Mouse (Mus musculus): Measurements from ENCODE around the gene Ntf5.

The Ntf5 gene

DNA sequence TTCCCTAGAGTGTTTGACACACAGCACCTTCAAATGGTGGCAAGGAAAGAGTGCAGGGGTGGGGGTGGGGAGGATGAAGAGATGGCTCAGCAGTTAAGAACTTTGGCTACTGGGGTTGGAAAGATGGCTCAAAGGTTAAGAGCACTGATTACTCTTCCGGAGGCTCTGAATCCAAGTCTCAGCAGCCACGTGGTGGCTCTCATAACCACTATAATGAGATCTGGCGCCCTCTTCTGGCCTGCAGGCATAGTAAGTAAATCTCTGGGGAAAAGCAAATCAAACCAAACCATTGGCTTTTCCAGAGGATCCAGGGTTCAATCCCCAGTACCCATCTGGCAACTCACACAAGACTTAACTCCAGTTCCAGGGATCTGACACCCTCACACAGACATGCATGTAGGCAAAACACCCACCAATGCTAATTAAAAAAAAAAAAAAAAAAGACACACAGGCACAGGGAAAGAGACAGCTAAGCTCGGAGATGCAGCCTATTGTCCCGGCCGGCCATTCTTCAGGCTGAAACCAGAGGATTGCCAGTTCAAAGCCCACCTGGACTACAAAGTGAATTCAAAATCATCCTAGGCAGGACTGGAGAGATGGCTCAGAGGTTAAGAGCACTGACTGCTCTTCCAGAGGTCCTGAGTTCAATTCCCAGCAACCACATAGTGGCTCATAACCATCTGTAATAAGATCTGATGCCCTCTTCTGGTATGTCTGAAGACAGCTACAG lies 9.8 kb upstream of the Ntf5 start:
- peak; percentile 84 for DNase-seq (ENCODE audit: low read depth, low spot score)

- DNase-seq (ENCODE audit: low read depth, low spot score) = peak; percentile 74
Measured at GRCm38 (mm10) chr7:45405091-45406075, 8.1 kb upstream of the Ntf5 start, which contains the start of gene Kcna7. Gene Kcna7 (plus strand): TSS chr7:45405653.

- DNase-seq (ENCODE audit: low read depth, low spot score) = no peak
Measured at GRCm38 (mm10) chr7:45406157-45407156, 7.0 kb upstream of the Ntf5 start.

GRCm38 (mm10) chr7:45407836-45408235 lies 5.7 kb upstream of the Ntf5 start:
- no peak for DNase-seq (ENCODE audit: low read depth, low spot score)

DNA sequence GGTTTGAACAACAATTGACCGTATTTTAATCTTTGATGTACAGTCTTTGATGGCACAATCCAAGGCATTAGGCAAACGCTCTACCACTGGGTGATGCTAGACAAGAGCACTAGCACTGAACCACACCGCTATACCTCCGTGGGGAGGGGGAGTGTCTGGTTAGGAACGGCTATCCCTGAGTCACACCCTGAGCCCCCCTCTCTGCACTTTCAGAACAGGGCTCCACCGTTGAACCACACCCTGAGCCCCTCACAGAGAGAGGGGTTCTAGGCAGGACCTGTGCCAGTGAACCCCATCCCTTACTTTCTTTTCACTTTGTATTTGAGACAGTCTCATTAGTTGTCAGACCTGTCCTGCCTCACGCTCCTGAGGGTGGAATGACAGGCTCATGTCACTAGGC lies 5.1 kb upstream of the Ntf5 start:
- no peak for DNase-seq (ENCODE audit: low read depth, low spot score)

- no peak for DNase-seq (ENCODE audit: low read depth, low spot score)
Measured at GRCm38 (mm10) chr7:45408949-45409348, 4.5 kb upstream of the Ntf5 start.

DNA sequence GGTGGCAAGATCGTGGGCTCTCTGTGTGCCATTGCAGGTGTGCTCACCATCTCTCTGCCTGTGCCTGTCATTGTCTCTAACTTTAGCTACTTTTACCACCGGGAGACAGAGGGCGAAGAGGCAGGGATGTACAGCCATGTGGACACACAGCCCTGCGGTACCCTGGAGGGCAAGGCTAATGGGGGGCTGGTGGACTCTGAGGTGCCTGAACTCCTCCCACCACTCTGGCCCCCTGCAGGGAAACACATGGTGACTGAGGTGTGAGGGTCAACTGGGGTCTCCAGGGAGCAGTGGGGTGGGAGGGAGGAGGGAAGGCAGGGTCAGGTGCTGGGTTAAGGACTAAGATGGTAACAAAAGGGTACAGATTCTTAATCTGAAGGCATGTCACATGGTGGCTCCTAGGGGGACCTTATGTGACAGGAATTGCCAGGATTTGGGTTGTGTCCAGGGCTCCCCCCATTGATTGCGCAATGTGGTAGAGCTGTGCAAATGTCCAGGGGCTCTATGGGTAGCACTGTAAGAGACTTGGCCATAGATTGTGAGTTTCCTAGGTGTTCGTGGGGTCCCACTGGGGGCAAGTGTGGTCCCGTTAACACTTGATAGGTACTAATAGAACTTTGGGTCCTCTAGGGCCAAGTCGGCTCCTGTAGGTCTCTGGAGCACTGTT lies 3.9 kb upstream of the Ntf5 start:
- no peak for DNase-seq (ENCODE audit: low read depth, low spot score)

- DNase-seq (ENCODE audit: low read depth, low spot score) = no peak
Measured at GRCm38 (mm10) chr7:45412421-45412820, 1.1 kb upstream of the Ntf5 start.

- DNase-seq (ENCODE audit: low read depth, low spot score) = no peak
Measured at GRCm38 (mm10) chr7:45413864-45414739, 607 bp downstream of the Ntf5 start.

DNA sequence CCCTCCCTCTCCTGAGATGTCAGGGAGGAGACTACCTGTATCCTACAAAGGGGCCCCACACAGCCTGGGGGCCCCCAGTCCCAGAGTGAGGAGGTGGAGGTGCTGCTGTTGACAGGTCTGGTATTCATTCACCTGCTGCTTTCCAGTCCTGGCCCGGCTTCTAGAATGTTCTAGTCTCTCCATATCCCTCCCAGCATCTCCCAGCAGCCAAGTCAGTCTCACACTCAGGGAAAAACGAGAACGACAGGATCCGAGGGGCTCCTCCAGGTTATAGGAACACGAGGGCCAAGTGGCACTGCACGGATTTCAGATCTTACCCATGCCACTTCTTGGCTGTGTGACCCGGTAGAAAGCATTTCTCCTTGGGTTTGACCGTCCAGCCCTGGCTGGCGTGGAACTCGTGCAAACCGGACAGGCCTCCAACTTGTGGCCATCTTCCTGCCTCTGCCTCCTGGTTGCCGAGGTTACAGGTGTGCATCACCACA lies 1.3 kb downstream of the Ntf5 start:
- DNase-seq (ENCODE audit: low read depth, low spot score) = no peak

- no peak for DNase-seq (ENCODE audit: low read depth, low spot score)
Measured at GRCm38 (mm10) chr7:45415636-45416035, 2.1 kb downstream of the Ntf5 start.

GRCm38 (mm10) chr7:45417962-45418492 lies 4.5 kb downstream of the Ntf5 start:
- no peak for DNase-seq (ENCODE audit: low read depth, low spot score)

- DNase-seq (ENCODE audit: low read depth, low spot score) = no peak
Measured at GRCm38 (mm10) chr7:45419859-45420614, 6.5 kb downstream of the Ntf5 start.

DNA sequence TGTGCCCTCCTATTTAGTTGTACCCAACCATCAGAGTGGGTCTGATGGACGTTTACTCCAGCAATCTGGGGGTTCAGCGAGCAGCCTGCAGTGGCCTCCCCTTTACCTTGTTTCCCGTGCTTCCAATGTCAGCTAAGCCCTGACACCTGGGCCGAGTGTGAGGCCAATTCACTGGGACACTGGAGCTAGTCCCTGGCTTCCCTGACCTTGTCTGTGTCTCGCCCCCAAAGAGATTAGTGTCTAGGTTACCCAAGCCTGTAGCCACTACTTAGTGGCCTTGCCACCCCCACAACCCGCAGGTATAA lies 7.1 kb downstream of the Ntf5 start, which contains the start of gene Lhb:
Gene Lhb, plus strand, starts transcription at position 206 of the 305 bp plus-strand sequence.
- no peak for DNase-seq (ENCODE audit: low read depth, low spot score)

DNA sequence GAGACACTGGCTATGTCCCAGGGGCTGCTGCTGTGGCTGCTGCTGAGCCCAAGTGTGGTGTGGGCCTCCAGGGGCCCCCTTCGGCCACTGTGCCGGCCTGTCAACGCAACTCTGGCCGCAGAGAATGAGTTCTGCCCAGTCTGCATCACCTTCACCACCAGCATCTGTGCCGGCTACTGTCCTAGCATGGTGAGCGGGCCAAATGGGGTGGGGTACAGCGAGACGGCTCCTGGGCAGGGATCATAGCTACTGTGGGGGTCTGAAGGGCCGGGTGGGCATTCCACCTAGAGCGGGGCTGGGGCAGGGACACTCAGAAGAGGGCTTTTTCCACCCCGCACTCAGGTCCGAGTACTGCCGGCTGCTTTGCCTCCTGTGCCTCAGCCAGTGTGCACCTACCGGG lies 7.7 kb downstream of the Ntf5 start:
- no peak for DNase-seq (ENCODE audit: low read depth, low spot score)

GRCm38 (mm10) chr7:45426556-45426955 lies 13.1 kb downstream of the Ntf5 start:
- DNase-seq (ENCODE audit: low read depth, low spot score) = no peak

DNA sequence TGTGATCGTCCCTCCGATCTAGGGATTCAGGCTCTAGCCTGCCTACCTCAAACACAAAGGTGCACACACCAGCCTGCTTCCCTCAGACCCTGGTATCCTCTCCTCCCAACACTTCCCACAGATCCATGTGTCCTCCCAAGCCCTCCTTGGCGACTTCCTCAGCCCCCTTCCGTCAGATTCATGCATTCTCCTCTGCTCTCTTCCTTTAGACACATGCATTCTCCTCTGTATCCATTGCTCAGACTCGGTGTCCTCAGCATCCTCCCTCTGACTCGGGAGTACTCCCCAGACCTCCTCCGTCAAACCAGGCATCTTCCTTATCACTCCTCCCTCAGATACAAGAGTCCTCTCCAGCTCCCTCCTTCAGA lies 20.3 kb downstream of the Ntf5 start:
- no peak for DNase-seq (ENCODE audit: low read depth, low spot score)

DNA sequence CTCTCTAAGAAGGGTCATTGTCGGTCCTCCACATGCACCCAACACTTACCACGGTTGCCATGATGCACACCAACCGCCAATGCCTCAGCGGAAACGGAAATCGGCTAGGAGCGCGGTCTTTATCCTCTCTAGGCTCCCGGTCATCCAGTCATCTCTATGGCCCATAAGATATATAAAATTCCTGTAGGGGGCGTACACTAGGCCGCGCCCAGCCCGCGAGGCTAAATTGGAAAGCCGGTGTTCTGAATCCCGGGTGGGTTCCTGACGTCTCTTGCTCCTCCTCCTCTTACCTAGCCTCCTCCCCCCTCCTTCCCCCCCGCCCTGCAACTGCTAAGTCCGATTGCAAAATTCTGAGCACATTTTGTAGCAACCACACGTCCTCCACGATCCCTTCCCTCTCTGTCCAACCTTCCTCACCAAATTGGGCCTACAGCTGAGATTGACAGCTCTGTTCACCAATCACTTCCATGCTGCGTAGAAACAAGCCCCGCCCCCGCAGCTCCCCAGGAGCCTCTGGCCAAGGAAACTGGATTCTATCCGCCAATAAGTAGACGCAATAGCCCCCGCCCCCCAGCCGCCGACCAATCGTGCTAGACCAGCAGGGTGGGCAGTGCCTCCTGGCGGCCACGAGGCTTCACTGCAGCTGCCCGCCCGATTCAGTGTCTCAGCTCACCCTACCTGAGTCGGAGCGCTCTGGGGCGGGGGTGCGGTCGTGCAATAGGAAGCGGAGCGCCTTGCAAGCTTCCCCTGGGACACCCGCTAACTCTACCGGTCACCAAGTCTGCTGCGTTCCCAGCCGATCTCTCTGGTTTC lies 20.9 kb downstream of the Ntf5 start, which contains the start of gene Gys1:
Gene Gys1, plus strand, starts transcription at position 642 of the 813 bp plus-strand sequence.
- peak; percentile 100 for DNase-seq (ENCODE audit: low read depth, low spot score)
